Mouse (Mus musculus) midbrain, postnatal 0 days (tissue): ENCODE measurements at regions not wholly inside any gene's neighbourhood (a gene's known extent, or its start where the extent isn't known, plus 50 kb on each side); places are given as distances from the start of the nearest gene placed in this dataset.

Source experiments
- ATAC-seq: fragments of 200-750 bp; cut with Nextera tagmentation; 2 replicates; pipeline ENCODE4 v1.8.0; 2017; ENCODE audit warnings: moderate number of reproducible peaks, mild to moderate bottlenecking, moderate TSS enrichment, moderate library complexity; ENCODE audit not compliant: low FRiP score
- DNase-seq: peaks from one replicate; pipeline ENCODE4 v3.0.0-alpha.2; 2015; ENCODE audit warnings: low spot score
- H3K27ac ChIP-seq: fragments of 300-500 bp; sonication (generic); 2 replicates; pipeline ENCODE4 v1.5.1; 2014; ENCODE audit warnings: low read depth, mild to moderate bottlenecking, low read length, mixed read lengths
- H3K27me3 ChIP-seq: fragments of 300-500 bp; sonication (generic); 2 replicates; pipeline ENCODE4 v1.6.1; 2014; ENCODE audit warnings: low read length, control low read depth, mixed read lengths; ENCODE audit not compliant: insufficient read depth
- H3K36me3 ChIP-seq: fragments of 300-500 bp; sonication (generic); 2 replicates; pipeline ENCODE4 v1.6.1; 2014; ENCODE audit warnings: low read length, control low read depth, mixed read lengths; ENCODE audit not compliant: insufficient read depth
- H3K4me1 ChIP-seq: fragments of 300-500 bp; sonication (generic); 2 replicates; pipeline ENCODE4 v1.6.1; 2014; ENCODE audit warnings: mild to moderate bottlenecking, control low read depth, antibody characterized with exemption, low read length, mixed read lengths; ENCODE audit not compliant: insufficient read depth
- H3K4me2 ChIP-seq: fragments of 300-500 bp; sonication (generic); 2 replicates; pipeline ENCODE4 v1.6.1; 2014; ENCODE audit warnings: low read depth, mild to moderate bottlenecking, low read length, mixed read lengths; ENCODE audit not compliant: poor library complexity, severe bottlenecking
- H3K4me3 ChIP-seq: fragments of 300-500 bp; sonication (generic); 2 replicates; pipeline ENCODE4 v1.5.1; 2014; ENCODE audit warnings: low read depth, mild to moderate bottlenecking, low read length, moderate library complexity
- H3K9ac ChIP-seq: fragments of 300-500 bp; sonication (generic); replicated peaks from 2 replicates; pipeline ENCODE4 v1.6.1; 2014; ENCODE audit warnings: mild to moderate bottlenecking, low read length, moderate library complexity, mixed read lengths; ENCODE audit not compliant: poor library complexity, severe bottlenecking
- H3K9me3 ChIP-seq: fragments of 300-500 bp; sonication (generic); 2 replicates; pipeline ENCODE4 v1.6.1; 2016; ENCODE audit warnings: low read length, control low read depth
- CTCF ChIP-seq: IDR thresholded peaks from 2 replicates; pipeline ENCODE4 v1.5.1; 2016; ENCODE audit warnings: antibody characterized with exemption, mild to moderate bottlenecking
- whole genome bisulfite sequencing: fragments of 180-500 bp; shearing (Covaris S2); extraction: QIAGEN DNeasy Blood & Tissue Kit; methylation state at CpG from one replicate; pipeline ENCODE4 v1.1.7; 2014; 5-methylcytosine and 5-hydroxymethylcytosine counted together

DNA sequence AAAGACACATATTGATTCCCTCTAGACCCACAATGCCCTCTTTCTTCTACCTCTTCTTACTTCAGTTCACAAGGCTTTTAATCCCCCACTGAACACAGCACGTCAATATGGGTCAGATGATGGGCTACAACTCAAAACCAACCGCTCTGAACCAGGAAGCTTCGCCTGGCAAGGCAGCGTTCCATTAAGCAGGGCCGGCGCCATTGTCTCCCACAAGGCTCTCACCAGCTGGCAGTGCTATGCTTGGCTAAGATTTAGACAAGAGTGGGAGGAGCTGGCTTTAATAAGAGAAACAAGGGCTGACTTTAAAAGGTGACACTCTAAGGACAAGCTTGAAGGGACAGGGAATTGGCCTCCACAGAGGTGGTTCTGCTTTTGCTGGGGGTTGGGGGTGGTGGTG lies 192.3 kb upstream of the Slc24a2 start:
- Histone ChIP-seq H3K27me3 (no peaks in the 10 kb centered on the region), H3K4me1 (no peaks in the 10 kb centered on the region), H3K36me3 (no peaks in the 10 kb centered on the region), H3K27ac (no peak overlapping the region), H3K9ac (no peak overlapping the region), H3K9me3 (no peaks in the 10 kb centered on the region), H3K4me2 (no peak overlapping the region), H3K4me3 (no peak overlapping the region)
- no peak for TF ChIP-seq CTCF
- ATAC-seq (no peak), DNase-seq (peak; percentile 50)
- WGBS: 20% methylated on average over 6 of the region's 6 CpGs

DNA sequence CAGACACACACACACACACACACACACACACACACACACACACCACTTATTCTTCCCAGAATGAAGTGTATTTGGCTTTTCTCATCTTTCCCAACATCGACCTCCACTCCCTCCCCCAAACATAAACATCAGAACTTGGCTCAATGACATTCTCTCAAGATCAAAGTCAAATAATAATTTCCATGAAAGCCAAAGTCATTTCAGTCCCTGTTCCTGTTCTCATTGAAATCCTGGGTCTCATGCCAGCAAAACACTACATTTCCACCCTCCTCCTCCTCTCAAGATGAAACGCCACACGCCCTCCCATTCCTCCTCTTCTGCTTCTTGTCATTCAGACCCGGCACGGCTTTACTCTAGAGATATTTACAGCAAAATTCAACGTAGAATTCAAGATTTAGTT lies 173.1 kb upstream of the Slc24a2 start:
- Histone ChIP-seq H3K27ac (no peak overlapping the region), H3K4me3 (no peak overlapping the region), H3K9ac (no peak overlapping the region), H3K36me3 (no peaks in the 10 kb centered on the region), H3K4me2 (no peak overlapping the region), H3K27me3 (no peaks in the 10 kb centered on the region), H3K9me3 (no peaks in the 10 kb centered on the region), H3K4me1 (no peaks in the 10 kb centered on the region)
- DNase-seq: no peak
- no peak for TF ChIP-seq CTCF
- ATAC-seq: no peak
- WGBS: 34% methylated on average over 6 of the region's 6 CpGs

DNA sequence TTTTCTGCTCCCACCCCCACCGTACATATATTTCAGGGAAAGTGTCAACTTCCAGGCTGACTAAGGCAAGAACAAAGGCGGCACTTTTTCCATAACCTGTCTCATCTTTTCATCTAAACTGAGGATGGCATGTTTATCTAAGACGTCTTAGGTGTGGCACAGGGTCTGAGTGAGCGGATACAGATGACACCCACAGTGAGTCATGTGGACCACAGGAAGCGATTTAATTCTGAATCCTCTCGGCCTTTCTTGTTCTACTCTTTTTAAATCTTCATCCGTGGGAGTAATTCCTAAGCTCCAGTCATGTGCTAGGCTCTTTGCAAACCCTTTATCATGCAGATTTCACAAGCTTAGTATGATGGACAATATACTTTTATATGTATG lies 171.9 kb upstream of the Slc24a2 start:
- no peak overlapping the region for H3K4me3 ChIP-seq
- no peak for ATAC-seq
- H3K4me2 ChIP-seq: peak overlapping the region; percentile 36
- 0 out of 2 replicates have a peak overlapping the region, but pooled peaks have one; percentile 12 for H3K27ac ChIP-seq
- no peak for TF ChIP-seq CTCF
- no peak for DNase-seq
- H3K9me3 ChIP-seq: no peaks in the 10 kb centered on the region
- no peaks in the 10 kb centered on the region for H3K27me3 ChIP-seq
- H3K36me3 ChIP-seq: no peaks in the 10 kb centered on the region
- H3K4me1 ChIP-seq: no peaks in the 10 kb centered on the region
- H3K9ac ChIP-seq: no peak overlapping the region
- 43% methylated on average over 7 of the region's 7 CpGs for WGBS

DNA sequence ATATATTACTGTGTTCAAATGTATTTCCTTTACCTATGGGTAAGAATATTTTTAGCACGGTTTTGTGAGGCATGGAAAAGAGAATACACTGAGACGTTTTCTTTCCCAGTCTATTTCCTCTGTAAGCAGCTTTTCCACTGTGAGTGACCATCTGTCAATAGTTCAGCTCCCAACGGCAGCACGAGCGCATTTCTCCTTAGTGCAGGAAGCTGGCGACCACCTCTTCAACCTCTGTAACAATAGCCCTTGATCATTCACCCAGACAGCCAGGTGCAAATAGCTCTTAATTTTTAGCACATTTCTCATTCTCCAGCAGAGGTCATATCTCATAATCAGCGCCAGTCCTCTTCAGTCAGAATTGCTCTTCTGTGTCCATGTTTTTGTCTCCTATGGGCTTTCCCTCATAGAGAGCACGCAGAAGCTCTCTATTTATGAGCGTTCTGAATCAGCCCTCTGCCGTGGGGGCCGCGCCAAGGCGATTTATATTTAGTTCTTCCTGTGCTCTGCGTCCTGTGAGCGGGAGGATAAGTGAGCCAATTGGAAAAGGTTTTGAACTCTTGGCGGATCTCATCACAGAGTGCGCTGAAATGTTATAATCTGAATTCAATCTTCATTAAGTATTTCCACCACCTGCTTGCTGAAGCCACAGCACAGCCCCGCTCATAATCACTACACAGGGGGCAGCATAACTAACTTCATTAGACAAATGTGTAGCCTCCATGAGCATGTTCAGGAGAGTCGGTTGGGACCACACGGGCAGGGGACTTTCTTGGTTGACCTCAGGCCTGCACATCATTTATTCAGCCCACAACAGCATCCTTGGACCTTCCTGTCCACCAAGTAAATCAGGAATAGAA lies 171.3 kb upstream of the Slc24a2 start:
- TF ChIP-seq CTCF: peak; percentile 45
- no peaks in the 10 kb centered on the region for H3K4me1 ChIP-seq
- 34% methylated on average over 20 of the region's 20 CpGs for WGBS
- ATAC-seq: no peak
- no peaks in the 10 kb centered on the region for H3K9me3 ChIP-seq
- H3K27ac ChIP-seq: no peak overlapping the region
- H3K36me3 ChIP-seq: no peaks in the 10 kb centered on the region
- peak overlapping the region; percentile 36 for H3K4me2 ChIP-seq
- H3K4me3 ChIP-seq: peak overlapping the region; percentile 13; the same call in 1 of the 2 replicates
- no peak overlapping the region for H3K9ac ChIP-seq
- H3K27me3 ChIP-seq: no peaks in the 10 kb centered on the region
- DNase-seq: peak; percentile 66

DNA sequence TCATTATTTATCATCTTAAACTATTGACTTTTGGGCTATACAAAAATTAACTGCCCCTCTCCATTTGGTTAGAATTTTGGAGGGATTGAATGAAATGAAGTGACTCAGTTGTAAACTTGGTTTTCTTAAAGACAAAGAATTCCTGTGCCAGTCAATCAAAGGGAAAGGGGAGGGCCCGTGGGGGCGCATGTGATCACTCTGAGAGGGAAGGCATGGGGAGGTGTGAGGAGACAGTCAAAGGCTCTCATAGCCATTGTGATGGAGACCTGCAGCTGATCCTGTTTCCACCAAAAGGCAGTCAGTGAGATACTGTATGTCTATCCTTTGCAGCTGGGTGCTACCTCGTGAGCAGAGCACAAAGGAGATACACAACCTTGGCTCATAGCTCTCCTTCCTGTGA lies 156.6 kb upstream of the Slc24a2 start:
- H3K27me3 ChIP-seq: no peaks in the 10 kb centered on the region
- ATAC-seq: no peak
- H3K4me1 ChIP-seq: no peaks in the 10 kb centered on the region
- no peak for DNase-seq
- no peak overlapping the region for H3K4me2 ChIP-seq
- H3K4me3 ChIP-seq: no peak overlapping the region
- TF ChIP-seq CTCF: no peak
- H3K36me3 ChIP-seq: no peaks in the 10 kb centered on the region
- no peak overlapping the region for H3K9ac ChIP-seq
- WGBS: 61% methylated on average over 3 of the region's 3 CpGs
- H3K27ac ChIP-seq: no peak overlapping the region
- H3K9me3 ChIP-seq: no peaks in the 10 kb centered on the region

DNA sequence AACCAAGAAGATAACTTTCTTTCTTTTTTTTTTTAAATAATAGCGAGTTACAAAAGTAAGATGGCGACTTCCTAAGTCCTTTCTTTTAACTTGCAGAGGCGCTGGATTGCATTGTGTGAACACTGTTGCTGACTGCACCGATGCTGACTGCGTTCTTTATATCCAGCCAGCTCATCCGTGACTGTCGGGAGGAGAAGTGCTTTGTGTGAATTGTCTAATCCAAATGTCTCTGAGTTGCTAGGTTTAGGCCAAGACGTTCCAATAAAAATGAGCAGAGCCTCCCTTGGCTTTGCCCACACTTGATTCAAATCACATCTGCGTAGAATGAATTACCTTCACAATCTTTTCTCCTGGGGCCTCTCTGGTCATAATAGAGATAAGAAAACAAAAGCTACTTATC lies 156.0 kb upstream of the Slc24a2 start:
- Histone ChIP-seq H3K4me3 (no peak overlapping the region), H3K9ac (no peak overlapping the region), H3K4me2 (no peak overlapping the region), H3K9me3 (no peaks in the 10 kb centered on the region), H3K4me1 (no peaks in the 10 kb centered on the region), H3K27ac (no peak overlapping the region), H3K27me3 (no peaks in the 10 kb centered on the region), H3K36me3 (no peaks in the 10 kb centered on the region)
- no peak for TF ChIP-seq CTCF
- DNase-seq (no peak), ATAC-seq (no peak)
- WGBS: 25% methylated on average over 9 of the region's 9 CpGs
